Mouse (Mus musculus) right cerebral cortex, postnatal 10 days (tissue): ENCODE results near the gene Gm20388.

Source experiments
- DNase-seq, 2 experiments: peaks; one replicate each; pipeline ENCODE4 v3.0.0; 2021; ENCODE audit warnings: low spot score in 2 of 2

Gene Gm20388

DNA sequence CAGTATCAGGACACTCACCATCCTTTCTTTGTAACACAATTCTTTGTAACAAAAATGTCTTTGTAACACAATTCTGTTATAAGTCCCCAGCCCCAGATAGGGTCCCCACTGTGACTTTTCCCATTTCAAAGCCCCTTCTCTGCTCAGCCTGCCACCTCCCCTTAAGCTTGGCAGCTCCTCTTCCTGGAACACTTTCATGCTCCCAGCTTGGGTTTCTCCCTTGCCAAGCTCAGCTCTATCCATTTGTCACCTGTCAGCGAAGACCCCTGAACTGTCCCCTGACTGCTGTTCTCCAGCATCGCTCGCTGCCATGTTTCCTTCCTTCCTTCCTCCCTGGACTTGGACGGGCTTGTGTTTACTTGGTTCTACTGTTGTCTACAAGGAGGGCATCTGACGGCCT is 2447.0 kb downstream of the Gm20388 start:
- DNase-seq: no peak

DNA sequence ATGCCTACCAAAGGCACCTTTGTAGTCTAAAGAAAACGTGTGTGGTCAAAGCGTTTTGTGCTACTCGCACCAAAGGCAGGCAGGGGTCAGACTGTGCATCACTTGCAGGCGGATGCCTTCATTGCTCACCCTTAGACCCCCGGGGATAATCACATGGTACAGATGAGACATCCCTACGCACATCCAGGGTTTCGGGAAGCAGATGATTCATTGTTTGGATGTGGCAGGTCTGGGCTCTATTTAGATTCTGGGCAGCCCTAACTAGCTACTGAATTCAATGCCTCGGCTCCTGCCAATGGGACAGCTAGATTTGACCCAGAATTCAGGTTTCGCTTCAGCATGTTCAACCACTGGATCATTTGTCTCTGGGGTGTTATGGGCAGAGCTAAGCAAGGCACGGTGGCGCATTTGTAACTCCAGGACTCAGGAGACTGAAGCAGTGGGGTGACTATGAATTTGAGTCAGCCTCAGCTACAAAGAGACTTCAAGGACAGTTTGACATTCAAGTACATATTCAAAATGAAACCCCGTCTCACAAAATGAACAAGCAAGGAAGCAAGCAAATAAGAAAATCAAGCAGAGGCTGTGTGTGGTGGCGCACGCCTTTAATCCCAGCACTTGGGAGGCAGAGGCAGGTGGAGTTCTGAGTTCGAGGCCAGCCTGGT is 2448.6 kb downstream of the Gm20388 start:
- no peak for DNase-seq

- no peak for DNase-seq
Measured at GRCm38 (mm10) chr8:122360696-122361416, 2450.2 kb downstream of the Gm20388 start, which contains the start of gene Trhr2. Trhr2 (minus strand) TSS chr8:122360746.

GRCm38 (mm10) chr8:122362271-122362670 is 2451.6 kb downstream of the Gm20388 start:
- DNase-seq: no peak

- DNase-seq: no peak
Measured at GRCm38 (mm10) chr8:122362967-122363366, 2452.3 kb downstream of the Gm20388 start.

GRCm38 (mm10) chr8:122368494-122368893 is 2457.9 kb downstream of the Gm20388 start:
- no peak for DNase-seq

DNA sequence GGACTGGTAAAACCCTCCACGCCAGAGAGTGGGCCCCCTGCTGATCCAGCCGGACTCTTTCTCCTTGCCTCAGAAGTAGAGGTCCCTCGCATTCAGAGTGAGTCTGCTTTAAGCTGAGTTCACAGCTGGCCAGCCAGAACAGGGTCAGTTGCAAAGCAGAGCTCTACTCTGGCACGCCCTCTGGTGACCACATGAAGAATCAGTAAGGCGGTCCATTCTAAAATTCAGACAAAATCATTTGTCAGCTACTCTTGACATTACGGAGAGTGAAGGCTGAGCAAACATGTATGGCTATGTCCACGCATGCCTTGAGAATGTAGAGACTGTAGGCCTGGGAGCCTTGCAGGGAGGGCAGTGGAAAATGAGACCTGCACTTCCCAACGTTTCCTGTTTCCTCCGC is 2459.0 kb downstream of the Gm20388 start:
- DNase-seq: peak; percentile 67 to 79

DNA sequence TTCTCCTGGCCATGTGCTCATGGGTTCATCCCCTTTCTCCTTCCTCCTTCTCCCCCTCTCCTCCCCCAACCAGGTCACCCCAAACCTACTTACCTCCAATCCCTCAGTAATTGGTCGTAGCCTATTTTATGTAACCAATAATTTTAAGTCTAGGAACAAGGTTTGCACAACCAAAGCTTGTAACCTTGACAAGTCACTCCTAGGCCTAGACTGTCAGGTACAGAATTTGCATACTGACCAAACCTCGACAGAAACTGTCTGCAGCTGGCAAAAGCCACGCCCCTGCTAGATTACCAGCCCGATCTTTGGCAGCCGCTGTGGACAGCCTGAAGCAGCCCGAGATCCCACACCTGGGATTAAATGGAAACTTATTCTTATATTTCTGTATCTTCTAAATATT is 2461.1 kb downstream of the Gm20388 start:
- no peak for DNase-seq

DNA sequence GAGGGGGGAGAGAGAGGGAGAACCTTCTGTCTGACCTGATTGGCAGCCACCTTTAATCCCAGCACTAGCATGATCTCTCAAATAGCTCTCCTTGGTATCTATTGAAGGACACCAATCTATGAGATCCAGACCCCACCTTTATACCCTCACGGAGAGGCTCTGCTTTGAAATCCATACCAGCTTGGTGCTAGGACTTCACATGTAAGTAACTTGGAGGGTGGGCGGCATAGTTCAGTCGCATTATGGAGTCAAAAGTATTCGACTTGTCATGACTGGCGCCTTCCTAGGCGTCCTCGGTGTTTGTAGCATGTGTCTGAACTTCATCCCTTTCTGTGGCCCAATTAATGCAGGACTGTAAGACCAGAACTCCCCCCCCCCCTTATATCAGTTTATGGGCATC is 2464.7 kb downstream of the Gm20388 start:
- DNase-seq: no peak

DNA sequence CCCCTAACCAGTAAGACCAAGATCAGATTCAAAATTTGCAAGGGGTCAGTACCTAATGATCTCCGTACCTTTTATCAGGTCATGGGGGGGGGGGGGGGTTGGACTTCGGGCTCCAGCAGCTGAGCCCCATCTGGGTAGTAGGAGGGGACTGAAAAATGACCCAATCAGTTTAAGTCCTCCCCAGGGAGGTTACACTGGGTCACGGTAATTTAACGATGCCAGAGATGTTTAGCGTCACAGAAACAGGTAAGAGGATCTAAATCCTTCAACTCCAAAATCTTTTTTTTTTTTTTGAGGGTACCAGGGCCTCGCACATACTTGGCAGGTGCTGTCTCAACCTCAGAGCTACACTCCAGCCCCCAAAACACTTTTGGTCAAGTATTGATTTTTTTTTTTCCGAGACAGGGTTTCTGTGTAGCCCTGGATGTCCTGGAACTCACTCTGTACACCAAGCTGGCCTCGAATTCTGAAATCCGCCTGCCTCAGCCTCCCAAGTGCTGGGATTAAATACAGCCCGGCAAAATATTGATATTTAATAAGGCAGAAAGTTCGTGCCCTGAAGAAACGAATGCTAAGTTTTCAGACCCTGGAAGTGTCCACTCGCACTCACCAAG is 2465.2 kb downstream of the Gm20388 start:
- DNase-seq: no peak

GRCm38 (mm10) chr8:122376365-122377231 is 2466.0 kb downstream of the Gm20388 start, which contains the start of gene Zc3h18:
Zc3h18 (plus strand) TSS chr8:122376609.
- peak; percentile 99 to 100 for DNase-seq

DNA sequence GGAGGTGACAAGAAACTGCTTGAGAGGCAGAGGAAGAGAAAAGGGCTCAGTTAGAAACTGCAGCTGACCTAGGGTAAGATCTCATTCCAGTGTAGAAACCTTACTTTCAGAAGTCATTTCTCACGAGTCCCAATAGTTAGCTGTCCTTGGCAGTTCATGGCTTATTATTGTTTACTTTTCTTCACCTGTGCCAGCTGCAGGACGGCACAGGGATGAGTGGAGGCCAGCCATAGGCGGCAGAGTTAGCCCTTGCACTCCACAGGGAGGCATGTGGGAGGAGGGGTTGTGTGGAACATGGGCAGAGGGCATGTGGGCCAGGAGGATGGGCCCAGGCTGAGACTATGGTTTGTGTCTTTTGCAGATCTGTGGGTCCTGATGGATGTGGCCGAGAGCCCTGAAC is 2472.4 kb downstream of the Gm20388 start:
- no peak for DNase-seq

- DNase-seq: no peak
Measured at GRCm38 (mm10) chr8:122389357-122389756, 2478.7 kb downstream of the Gm20388 start.

DNA sequence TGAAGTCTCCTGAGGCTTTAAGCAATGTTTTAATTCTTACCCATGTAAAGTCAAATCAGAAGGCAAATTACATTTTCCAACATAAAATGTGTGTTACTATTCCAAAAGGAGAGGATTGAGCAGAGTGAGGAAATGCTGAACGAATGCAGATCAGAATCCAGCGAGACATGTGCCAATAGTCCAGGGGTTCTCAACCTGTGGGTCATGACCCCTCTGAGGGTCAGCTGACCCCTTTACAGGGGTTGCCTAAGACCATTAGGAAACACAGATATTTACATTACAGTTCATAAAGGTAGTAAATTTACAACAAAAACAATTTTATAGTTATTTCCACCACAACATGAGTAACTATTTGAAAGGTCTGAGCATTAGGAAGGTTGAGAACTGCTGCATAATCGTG is 2480.1 kb downstream of the Gm20388 start:
- no peak for DNase-seq

DNA sequence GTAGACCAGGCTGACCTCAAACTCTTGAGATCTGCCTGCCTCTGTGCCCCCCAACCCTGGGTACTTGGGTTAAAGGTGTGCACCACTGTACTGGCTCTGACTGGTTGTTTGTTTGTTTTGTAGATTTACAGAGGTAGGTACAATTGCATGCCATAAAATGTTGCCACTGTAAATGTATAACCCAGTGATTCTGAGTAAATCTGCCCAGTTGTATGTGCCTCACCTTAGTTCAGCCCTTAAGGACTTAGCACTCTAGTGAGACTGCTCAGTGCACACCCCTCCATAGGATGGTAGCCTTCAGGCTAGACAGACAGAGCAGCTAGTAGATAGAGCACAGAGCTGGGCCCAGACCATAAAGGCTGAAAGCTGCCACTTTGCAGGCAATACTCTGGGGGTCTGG is 2483.1 kb downstream of the Gm20388 start:
- DNase-seq: no peak

- DNase-seq: no peak
Measured at GRCm38 (mm10) chr8:122395291-122395690, 2484.7 kb downstream of the Gm20388 start.

GRCm38 (mm10) chr8:122398186-122398585 is 2487.5 kb downstream of the Gm20388 start:
- no peak for DNase-seq

GRCm38 (mm10) chr8:122405146-122405805 is 2494.6 kb downstream of the Gm20388 start:
- DNase-seq: no peak

DNA sequence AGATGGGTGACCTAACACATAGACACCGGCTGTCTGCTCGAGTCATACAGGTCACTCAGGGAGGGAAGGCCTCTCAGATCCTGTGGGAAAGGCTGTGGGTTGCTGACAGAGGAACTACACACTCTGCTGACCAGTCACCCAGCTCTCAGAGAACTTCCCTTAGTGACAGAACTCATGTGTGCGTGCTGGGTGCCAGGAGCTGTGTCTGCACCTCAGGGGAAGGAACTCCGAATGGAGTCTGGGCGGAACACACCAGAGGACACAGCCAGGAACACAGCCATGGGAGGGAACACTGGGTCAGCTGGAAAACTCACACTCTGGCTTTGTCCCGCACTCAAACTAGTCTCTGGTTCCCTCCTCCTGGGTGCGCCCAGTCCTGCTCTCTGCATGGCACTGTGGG is 2497.0 kb downstream of the Gm20388 start:
- DNase-seq: no peak

DNA sequence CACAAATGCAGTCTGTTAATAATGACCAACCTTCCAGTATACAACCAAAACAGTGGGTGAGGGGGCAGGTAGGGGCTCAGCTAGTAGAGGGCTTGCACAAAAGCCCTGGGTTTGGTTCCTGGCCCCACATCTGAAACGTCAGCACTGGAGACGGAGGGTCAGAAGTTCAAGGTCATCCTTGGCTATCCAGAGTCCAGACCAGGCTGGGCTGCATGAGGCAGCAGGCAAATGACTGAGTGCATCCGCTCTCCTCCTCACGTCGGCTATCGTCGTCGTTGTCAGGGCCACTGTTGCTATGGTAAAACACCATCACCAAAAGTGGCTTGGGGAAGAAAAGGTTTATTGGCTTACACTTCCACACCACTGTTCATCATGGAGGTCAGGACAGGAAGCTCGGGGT is 2503.7 kb downstream of the Gm20388 start:
- DNase-seq: no peak

- no peak for DNase-seq
Measured at GRCm38 (mm10) chr8:122415554-122415953, 2504.9 kb downstream of the Gm20388 start.
